Mouse (Mus musculus) A20 (cell line): ENCODE data around the gene Fars2.

Experiments used
- DNase-seq: peaks from one replicate; pipeline ENCODE4 v3.0.0-alpha.2; 2011; ENCODE audit warnings: low read depth, low spot score

Fars2 gene

DNA sequence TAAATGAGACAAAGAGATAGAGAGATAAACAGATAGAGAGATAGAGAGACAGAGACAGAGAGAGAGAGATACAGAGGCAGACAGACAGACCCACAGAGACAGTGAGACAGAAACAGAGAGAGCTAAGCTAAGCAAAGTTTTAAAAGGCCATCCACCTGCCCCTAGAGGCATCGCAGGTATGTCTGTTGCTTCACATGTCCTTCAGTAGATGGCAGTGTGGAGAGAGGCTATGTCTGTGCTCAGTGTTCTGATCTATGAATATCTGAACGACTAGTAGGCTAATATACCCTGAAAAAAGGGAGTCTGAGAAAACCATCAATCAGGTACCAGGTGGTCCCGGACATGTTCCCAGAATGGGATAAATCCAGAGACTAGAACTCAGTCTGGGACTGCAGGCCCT lies 537.0 kb downstream of the Fars2 start:
- peak; percentile 24 for DNase-seq

DNA sequence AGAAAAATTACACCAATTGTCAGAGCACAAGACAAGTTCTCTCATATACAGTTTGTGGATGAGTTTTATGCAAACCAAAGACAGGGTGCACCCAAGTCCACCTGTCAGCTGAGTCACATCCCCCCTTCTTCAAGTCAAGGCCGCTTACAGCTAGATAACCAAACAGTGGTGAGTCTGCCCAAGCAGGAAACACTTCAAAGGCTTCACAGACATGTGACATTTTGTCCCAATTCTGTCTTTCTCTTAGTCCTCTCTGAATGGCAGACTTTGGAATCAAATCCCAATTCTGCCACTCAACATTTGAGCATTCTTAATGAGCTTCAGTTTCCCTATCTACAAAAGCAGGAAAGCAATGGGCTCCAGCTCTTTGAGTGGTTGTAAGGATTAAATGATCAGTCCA lies 562.1 kb downstream of the Fars2 start:
- no peak for DNase-seq

DNA sequence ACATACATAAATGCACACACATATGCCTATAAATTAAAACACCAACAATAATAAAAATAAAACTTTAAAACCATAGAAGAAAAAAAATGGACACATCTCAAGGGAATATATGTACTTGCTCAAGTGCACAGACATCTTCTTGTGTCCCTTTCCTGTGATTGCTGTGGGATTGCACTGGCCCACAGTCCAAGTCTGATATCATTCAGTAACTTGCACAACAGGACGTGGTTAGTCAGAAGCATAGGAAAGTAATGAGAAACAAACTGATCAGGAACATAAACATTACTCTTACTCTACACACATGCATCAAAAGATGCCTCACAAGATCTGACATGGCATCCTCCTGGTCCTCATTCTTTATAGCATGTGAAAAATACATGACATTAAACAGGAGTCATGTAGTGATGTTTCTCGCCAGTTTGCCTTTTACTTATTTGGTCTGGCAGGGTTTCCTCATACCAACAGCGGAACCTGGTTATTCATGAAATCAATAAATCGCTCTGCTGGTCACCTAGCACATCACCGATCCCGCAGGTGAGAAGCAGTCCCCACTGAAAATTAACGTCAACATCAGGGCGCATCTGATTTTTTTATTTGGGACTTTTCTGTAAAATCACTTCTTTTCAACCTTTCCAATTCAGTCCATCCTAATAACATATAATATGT lies 563.6 kb downstream of the Fars2 start:
- no peak for DNase-seq

DNA sequence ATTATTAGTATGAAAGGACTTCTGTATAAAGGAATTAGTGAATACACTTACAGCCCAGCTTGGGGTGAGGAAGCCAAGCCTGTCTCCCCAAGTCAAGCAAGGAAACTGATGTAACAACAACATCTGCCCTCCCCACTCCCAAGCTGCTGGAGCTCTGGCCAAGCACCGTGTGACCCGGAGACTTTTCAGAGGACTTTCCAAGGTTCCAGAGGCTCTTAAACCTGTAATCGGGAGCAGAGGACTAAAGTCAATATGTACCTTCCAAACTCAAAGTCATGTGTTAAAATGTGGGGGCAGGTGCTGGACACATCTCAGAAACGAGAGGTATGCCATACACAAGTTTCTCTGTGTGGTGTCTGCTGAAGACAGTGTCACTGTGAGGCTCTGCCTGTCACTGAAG lies 566.4 kb downstream of the Fars2 start:
- DNase-seq = no peak

DNA sequence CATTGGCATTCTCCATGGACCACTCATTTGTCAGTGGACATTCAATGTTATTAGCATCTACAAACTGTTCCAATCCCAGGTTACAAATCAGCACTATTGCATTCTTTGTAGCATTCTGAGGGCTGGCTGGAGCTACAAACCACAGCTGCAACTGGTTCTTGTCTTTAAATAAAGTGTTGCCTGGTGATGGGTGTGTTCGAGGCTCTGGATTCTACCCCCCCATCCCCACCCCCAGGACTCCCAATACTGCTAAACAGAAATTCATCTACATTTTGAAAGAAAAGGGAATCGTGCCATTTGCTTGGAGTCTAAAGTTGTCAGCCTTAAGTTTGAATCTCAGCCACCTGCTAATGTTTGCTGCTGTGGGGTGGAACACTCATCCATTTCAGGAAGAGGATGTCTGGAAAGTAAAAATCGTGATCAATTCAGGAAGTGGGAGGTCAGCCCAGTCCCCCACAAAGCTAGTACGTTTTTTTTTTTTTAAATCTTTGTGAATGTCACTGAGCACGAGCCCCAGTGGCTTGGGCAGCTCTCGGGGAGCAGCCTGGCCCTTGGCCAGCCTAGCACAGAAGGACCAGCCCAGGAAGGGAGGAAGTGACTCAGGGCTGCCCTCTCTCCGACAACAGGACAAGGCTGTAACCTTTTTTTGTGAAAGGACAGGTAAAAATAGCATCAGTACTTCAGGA lies 578.4 kb downstream of the Fars2 start:
- DNase-seq = no peak

GRCm38 (mm10) chr13:36696351-36696771 lies 579.1 kb downstream of the Fars2 start:
- DNase-seq = no peak

GRCm38 (mm10) chr13:36707088-36707690 lies 590.0 kb downstream of the Fars2 start:
- DNase-seq = no peak

GRCm38 (mm10) chr13:36714101-36714500 lies 596.9 kb downstream of the Fars2 start:
- DNase-seq = no peak

- DNase-seq = no peak
These were observed 599.5 kb downstream of the Fars2 start for GRCm38 (mm10) chr13:36716708-36717107.

GRCm38 (mm10) chr13:36717376-36717775 lies 600.2 kb downstream of the Fars2 start:
- DNase-seq = no peak

- no peak for DNase-seq
These were observed 603.2 kb downstream of the Fars2 start for GRCm38 (mm10) chr13:36720297-36721017.

DNA sequence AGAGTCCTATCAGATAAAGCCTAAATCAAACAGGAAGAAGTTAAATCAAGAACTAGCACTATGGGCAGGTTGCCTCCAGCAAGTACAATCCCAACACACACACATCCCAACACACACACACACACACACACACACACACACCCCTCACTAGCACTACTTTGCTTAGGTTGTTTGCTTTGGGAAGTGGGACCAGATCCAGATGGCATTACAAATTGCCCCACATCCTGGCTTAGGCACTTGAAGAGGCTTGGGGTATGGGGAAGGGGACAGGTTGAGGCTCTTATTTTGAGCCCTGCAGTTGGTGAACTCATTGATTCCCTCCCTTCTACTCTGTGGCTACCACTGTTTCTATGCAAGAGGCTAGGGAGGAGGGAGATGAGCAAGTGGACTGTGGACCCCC lies 605.1 kb downstream of the Fars2 start:
- DNase-seq = no peak

- no peak for DNase-seq
These were observed 606.6 kb downstream of the Fars2 start for GRCm38 (mm10) chr13:36723726-36724300.

- DNase-seq = no peak
These were observed 607.6 kb downstream of the Fars2 start for GRCm38 (mm10) chr13:36724533-36725470.

GRCm38 (mm10) chr13:36725881-36726280 lies 608.7 kb downstream of the Fars2 start:
- no peak for DNase-seq

GRCm38 (mm10) chr13:36726551-36726950 lies 609.3 kb downstream of the Fars2 start:
- no peak for DNase-seq

DNA sequence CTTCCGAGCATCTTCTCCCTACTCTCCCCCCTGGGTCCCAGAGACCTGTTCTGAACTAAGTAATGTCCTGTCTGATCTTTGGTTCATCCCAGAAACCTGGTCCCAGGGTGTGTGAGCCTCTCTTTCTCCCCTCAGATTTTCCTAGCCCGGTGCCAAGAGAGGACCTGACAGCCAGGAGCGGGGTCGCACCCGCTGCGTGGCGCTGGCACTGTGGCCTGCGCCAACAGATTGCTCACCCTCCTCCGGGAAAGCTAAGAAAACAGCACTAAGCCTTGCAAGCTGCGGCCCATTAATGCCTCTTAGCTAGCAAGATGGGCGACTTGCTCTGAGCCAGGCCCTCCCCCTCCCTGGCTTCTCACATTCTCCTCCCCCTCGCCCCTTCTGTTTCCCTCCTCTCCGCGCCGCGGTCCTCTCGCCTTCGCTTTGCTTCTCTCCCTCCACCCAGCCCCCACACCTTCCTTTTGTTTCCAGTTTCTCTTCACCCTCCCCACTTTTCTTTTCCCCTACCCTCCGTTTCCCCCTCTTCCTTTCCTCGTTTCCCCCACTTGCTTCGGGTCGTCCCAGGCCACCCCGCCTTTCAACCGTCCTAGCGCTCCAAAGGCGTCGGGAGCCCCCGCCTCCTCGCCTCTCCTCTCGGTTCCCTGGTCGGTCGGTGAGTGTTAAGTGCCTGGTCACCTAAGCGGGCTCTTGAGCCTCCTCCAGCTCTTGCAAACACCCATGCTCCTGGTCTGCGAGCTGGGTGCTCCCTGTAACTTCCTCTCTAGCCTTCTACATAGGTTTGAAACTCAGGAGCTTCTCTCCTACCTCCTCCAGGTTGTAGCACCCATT lies 610.0 kb downstream of the Fars2 start:
- no peak for DNase-seq

DNA sequence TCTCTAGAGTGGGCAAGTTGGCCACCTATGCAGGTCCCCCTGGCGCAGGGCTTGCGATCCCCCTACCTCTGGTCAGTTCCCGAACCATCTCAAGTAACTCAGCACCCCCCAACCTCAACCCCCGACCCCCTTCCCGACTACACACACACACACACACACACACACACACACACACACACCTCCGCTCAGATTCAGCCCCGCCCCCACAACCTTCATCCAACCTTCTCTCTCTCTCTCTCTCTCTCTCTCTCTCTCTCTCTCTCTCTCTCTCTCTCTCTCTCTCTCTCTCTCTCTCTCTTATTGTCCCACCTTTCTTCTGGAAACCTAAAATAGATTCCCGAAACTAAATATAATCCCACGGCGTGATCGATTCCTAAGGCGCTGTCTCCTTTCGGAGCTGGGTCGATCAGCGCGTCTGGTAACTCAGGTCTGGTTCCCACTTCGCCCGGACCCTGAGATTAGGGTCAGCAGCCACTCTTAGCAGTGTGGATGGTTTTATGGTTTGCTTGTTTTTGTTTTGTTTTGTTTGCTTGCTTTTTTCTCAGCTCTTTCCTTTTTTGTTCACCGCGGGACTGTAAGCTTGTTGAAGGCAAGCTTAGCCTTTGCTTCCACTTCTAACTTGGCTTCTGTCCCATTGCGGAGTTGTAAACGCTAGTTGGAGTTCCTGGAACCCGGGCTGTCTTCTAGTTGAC lies 610.7 kb downstream of the Fars2 start:
- DNase-seq = no peak

DNA sequence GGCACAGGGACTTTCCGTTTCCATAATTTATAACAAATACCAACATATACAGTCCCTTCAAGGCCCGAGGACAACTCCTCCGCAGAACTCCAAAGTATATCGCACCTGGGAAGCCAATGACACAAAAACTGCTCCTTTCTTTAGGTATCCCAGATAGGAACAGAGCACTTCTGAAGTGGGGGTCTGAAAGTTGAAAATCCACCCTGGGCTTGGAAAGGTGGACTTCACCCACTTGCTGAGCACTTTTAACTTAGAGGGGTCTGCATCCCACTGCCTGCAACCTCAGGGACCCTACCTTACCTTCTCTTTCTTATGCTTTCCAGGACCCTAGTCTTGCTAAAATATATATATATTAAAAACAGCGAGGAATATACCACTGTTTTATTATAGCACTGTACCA lies 611.3 kb downstream of the Fars2 start:
- DNase-seq = no peak
